Mouse (Mus musculus) neural tube, embryonic 13.5 days (tissue): ENCODE results near the gene 1700061G19Rik. TPM values are rescaled to one million over a fixed set of nuclear protein-coding genes. Genes with fewer than 3 reads are reported as not detected.

ENCODE experiments used
- ATAC-seq: fragments of 200-750 bp; cut with Nextera tagmentation; 2 replicates; pipeline ENCODE4 v1.8.0; 2017; ENCODE audit warnings: low read depth, mild to moderate bottlenecking, moderate TSS enrichment, moderate library complexity
- H3K27ac ChIP-seq: fragments of 300-500 bp; sonication (generic); replicated peaks from 2 replicates; pipeline ENCODE4 v1.5.1; 2015; ENCODE audit warnings: moderate library complexity, mild to moderate bottlenecking, inconsistent platforms
- H3K27me3 ChIP-seq: fragments of 300-500 bp; sonication (generic); 2 replicates; pipeline ENCODE4 v1.6.1; 2015; ENCODE audit warnings: mild to moderate bottlenecking, inconsistent platforms
- H3K36me3 ChIP-seq: fragments of 300-500 bp; sonication (generic); 2 replicates; pipeline ENCODE4 v1.6.1; 2015; ENCODE audit warnings: mild to moderate bottlenecking, inconsistent platforms
- H3K4me1 ChIP-seq: fragments of 300-500 bp; sonication (generic); replicated peaks from 2 replicates; pipeline ENCODE4 v1.6.1; 2015; ENCODE audit warnings: inconsistent platforms
- H3K4me2 ChIP-seq: fragments of 300-500 bp; sonication (generic); 2 replicates; pipeline ENCODE4 v1.6.1; 2015; ENCODE audit warnings: inconsistent platforms, mild to moderate bottlenecking, moderate library complexity
- H3K4me3 ChIP-seq: fragments of 300-500 bp; sonication (generic); 2 replicates; pipeline ENCODE4 v1.5.1; 2015; ENCODE audit warnings: mild to moderate bottlenecking, inconsistent platforms
- H3K9ac ChIP-seq: fragments of 300-500 bp; sonication (generic); 2 replicates; pipeline ENCODE4 v1.6.1; 2015; ENCODE audit warnings: moderate library complexity, mild to moderate bottlenecking, inconsistent platforms
- H3K9me3 ChIP-seq: fragments of 300-500 bp; sonication (generic); 2 replicates; pipeline ENCODE4 v1.6.1; 2016; ENCODE audit warnings: inconsistent platforms
- WGBS: fragments of 180-500 bp; shearing (Covaris S2); methylation state at CpG from one replicate; pipeline ENCODE4 v1.1.7; 2015; 5-methylcytosine and 5-hydroxymethylcytosine counted together
- polyA plus RNA-seq: library from polyadenylated mRNA; unstranded; fragments of >200 nt; fragmentation: Nextera tagmentation; extraction: Ambion mirVana; gene quantifications from 2 replicates; pipeline ENCODE4 v1.2.1, GENCODE M21; 2015

Gene 1700061G19Rik
- polyA plus RNA-seq, 1 experiment from 2014 or later, result 0.60 TPM

DNA sequence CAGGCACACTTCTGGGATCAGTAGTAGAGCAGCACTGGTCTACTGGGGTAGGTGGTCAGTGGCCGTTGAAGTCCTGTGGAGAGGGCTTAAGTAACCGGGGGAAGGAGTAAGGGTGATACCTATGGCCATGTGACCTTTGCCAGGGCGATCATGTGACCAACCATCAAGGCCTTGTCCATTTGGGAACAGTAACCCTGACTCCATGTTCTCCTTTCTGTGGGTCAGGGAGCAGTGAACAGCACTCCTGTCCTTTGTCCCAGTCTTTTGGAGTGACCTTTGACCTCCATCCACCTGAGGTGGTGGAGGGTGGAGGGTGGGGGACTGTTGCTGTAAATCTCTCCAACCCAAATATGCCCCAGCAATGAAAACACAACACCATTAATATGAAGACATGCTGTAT is 1.2 kb downstream of the 1700061G19Rik start:
- WGBS, result 91% methylated on average over 3 of the region's 3 CpGs
- no peaks in the 10 kb centered on the region for H3K36me3 ChIP-seq
- no peaks in the 10 kb centered on the region for H3K4me1 ChIP-seq
- ATAC-seq, result no peak
- no peak overlapping the region for H3K9ac ChIP-seq
- no peak overlapping the region for H3K27ac ChIP-seq
- H3K4me3 ChIP-seq, result no peak overlapping the region
- H3K4me2 ChIP-seq, result no peak overlapping the region
- no peaks in the 10 kb centered on the region for H3K9me3 ChIP-seq
- no peaks in the 10 kb centered on the region for H3K27me3 ChIP-seq

DNA sequence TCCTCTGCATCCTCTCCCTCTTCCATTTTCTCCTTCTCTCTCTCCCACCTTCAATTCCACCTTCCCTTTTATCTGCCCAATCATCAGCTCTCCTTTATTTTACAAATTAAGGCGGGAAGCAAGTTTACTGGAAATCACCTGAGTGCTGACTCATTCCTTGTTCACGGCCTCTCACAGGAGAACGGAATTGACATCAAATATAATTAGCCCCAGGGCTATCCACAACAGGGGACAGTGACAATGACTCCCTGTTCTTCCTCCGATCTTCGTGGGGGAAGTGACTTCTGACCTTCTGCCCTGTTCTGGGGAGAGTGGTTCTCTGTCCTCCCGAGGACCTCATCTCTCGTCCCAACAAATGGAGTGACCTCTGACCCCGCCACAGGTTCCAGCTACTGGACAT is 1.7 kb downstream of the 1700061G19Rik start:
- H3K9ac ChIP-seq, result no peak overlapping the region

DNA sequence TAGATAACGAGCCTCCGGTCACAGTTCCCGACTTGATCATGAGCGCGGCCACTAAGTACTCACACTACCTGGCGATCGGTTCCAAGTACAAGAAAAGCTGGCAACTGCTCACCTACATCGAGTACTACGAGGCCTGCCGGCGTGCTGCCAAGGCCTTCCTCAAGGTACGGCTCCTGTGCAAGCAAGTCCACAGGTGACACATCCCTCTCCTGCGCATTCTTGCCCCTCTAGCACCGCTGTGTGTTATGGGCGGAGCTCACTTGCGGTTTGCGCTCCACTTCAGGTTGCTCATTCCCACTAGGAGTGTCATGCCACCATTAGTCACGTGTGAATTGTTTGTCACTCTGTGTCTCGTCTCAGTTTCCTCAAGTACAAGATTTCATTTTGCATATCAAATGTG is 2.1 kb downstream of the 1700061G19Rik start:
- WGBS, result 93% methylated on average over 19 of the region's 19 CpGs
- H3K36me3 ChIP-seq, result no peaks in the 10 kb centered on the region
- no peaks in the 10 kb centered on the region for H3K4me1 ChIP-seq
- H3K9me3 ChIP-seq, result no peaks in the 10 kb centered on the region
- H3K4me3 ChIP-seq, result no peak overlapping the region
- no peak overlapping the region for H3K9ac ChIP-seq
- H3K27ac ChIP-seq, result no peak overlapping the region
- H3K4me2 ChIP-seq, result no peak overlapping the region
- ATAC-seq, result no peak
- no peaks in the 10 kb centered on the region for H3K27me3 ChIP-seq

More for the DNA sequence above, 1.7 kb downstream of the 1700061G19Rik start:
- WGBS, result 64% methylated on average over 8 of the region's 8 CpGs
- no peak overlapping the region for H3K27ac ChIP-seq
- no peaks in the 10 kb centered on the region for H3K27me3 ChIP-seq
- no peaks in the 10 kb centered on the region for H3K4me1 ChIP-seq
- no peak for ATAC-seq
- H3K36me3 ChIP-seq, result no peaks in the 10 kb centered on the region
- H3K9me3 ChIP-seq, result no peaks in the 10 kb centered on the region
- H3K4me2 ChIP-seq, result no peak overlapping the region
- no peak overlapping the region for H3K4me3 ChIP-seq

DNA sequence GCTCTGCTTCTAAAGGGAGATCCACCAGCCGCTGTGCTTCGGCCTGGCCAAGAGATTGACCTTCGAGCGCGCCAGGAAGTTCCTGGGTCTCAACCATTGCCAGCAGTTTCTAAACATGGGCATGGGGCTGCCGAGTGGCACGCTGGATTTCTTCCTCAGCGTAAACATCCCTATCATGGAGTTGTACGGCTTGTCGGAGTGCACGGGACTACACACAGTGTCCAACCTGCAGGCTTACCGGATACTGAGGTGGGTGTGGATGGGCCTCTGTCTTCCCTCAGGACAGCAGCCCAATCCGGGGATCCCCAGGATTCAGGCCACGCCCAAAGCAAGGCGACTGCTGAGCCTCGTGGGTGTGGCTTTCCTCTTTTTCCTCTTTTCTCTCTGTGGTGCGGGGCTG is 8.3 kb downstream of the 1700061G19Rik start:
- WGBS, result 49% methylated on average over 17 of the region's 17 CpGs

DNA sequence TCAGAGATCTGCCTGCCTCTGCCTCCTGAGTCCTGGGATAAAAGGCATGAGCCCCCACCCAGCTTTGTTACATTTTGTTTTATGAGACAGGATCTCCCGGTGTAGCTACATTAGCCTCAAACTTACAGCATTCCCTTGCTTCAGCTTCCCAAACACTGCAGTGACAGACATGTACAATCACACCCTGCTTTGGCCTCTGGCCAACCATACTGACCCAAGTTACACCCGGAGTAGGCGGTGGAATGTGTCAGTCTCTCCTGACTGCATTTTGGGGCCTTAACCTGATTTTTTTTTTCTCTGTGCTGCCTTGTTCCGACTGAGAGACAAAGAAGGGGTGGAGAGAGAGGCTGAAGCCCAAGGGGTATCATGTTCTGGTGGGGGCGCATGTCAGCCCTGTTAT is 9.1 kb downstream of the 1700061G19Rik start:
- 76% methylated on average over 5 of the region's 5 CpGs for WGBS
- peaks cover 13% of the 10 kb centered on the region for H3K36me3 ChIP-seq

More for the DNA sequence above, 8.3 kb downstream of the 1700061G19Rik start:
- no peak for ATAC-seq
- Histone ChIP-seq H3K9me3 (no peaks in the 10 kb centered on the region), H3K27ac (no peak overlapping the region), H3K36me3 (peaks cover 6% of the 10 kb centered on the region), H3K4me3 (no peak overlapping the region), H3K27me3 (no peaks in the 10 kb centered on the region), H3K4me2 (0 out of 2 replicates have a peak overlapping the region, but pooled peaks have one; percentile 9), H3K9ac (no peak overlapping the region), H3K4me1 (no peaks in the 10 kb centered on the region)

DNA sequence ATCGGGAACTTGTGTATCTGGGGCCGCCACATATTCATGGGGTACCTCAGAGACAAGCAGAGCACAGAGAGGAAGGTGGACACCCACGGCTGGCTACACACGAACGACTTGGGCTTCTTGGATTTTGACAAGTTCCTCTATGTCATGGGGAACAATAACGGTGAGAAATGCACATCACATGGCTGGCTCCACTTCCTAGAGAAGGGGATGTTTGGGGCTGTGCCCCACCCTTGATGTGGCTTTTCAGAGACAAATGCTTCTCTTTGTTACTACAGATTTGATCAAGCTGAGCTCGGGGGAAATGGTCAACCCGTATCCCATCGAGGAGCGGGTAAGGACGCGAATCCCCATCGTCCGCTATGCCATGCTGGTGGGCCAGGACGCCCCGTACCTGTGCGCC is 9.5 kb downstream of the 1700061G19Rik start:
- Histone ChIP-seq H3K27ac (no peak overlapping the region), H3K36me3 (peaks cover 18% of the 10 kb centered on the region), H3K4me3 (no peak overlapping the region), H3K9ac (no peak overlapping the region), H3K9me3 (no peaks in the 10 kb centered on the region), H3K27me3 (no peaks in the 10 kb centered on the region), H3K4me1 (no peaks in the 10 kb centered on the region), H3K4me2 (no peak overlapping the region)
- ATAC-seq, result no peak
- WGBS, result 94% methylated on average over 17 of the region's 17 CpGs

More for the DNA sequence above, 9.1 kb downstream of the 1700061G19Rik start:
- Histone ChIP-seq H3K4me2 (no peak overlapping the region), H3K9ac (no peak overlapping the region), H3K27me3 (no peaks in the 10 kb centered on the region), H3K4me1 (no peaks in the 10 kb centered on the region), H3K4me3 (no peak overlapping the region), H3K27ac (no peak overlapping the region), H3K9me3 (no peaks in the 10 kb centered on the region)
- ATAC-seq, result no peak

DNA sequence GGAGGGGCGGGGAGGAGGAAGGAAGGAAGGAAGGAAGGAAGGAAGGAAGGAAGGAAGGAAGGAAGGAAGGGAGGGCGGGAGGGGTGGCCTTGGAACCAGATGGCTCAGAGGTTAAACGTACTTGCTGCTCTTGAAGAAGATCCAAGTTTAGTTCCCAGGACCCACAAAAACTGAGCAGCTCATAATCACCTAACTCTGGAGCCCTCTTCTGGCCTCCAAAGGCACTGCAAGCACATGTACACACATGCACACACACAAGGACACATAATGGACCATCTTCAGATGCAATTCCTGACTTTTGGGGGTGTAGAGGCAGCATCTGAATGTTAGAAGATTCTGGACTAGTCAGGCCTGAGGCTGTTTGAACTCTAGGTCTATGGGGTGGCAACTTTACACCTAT is 12.8 kb downstream of the 1700061G19Rik start:
- Histone ChIP-seq H3K4me2 (no peak overlapping the region), H3K27me3 (no peaks in the 10 kb centered on the region), H3K4me3 (no peak overlapping the region), H3K4me1 (no peaks in the 10 kb centered on the region), H3K27ac (no peak overlapping the region), H3K36me3 (peaks cover 47% of the 10 kb centered on the region), H3K9ac (no peak overlapping the region), H3K9me3 (no peaks in the 10 kb centered on the region; the same call in 1 of the 2 replicates)
- 93% methylated on average over 2 of the region's 3 CpGs for WGBS
- no peak for ATAC-seq

DNA sequence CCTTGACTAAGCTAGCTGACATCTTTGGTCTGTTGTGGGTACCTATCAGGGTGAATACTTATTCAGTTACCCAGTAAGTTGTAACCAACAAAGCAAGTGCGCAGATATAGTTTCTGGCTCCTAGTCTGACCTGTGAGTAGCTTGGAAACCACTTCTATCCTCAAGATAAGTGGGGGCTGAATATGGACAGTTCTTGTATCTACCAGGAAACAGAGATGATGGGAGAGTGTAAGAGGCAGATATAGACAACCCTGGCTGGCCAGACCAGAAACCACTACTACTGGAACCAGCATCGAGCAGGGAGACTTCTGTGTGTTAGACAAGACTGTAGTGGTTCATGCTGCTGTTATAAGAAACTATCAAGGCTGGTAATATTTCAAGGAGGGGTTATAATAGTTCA is 14.7 kb downstream of the 1700061G19Rik start:
- ATAC-seq, result no peak
- 98% methylated on average over 2 of the region's 2 CpGs for WGBS
- H3K36me3 ChIP-seq, result peaks cover 67% of the 10 kb centered on the region

DNA sequence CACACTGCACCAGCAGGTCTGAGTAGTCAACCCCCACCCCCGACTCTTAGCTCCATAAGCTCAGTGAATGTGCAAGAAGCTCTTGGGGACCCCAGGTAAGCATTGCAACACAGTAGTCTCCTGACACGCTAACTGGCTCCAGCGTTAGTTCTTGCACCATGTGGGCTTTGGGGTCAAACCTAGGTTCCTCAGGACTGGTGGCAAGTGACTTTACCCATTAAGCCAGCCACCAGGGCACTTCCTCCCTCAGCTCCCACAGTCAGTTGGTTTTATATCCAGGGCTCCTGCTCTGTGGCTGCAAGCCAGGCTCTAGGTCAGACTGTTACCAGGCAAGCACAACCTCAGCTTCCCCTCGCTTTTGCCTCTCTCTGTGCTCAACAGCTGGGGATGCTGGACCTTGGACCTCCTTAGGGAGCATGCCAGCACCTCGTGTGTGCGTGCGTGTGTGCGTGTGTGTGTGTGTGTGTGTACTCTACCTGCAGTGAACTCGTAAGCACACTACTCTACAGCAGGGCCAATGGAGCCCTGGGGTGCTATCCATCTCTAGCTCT is 20.2 kb downstream of the 1700061G19Rik start:
- peaks cover 86% of the 10 kb centered on the region for H3K36me3 ChIP-seq
- no peak overlapping the region for H3K4me3 ChIP-seq
- peaks cover 33% of the 10 kb centered on the region for H3K4me1 ChIP-seq
- H3K27ac ChIP-seq, result 0 out of 2 replicates have a peak overlapping the region, but pooled peaks have one; percentile 81
- H3K9ac ChIP-seq, result no peak overlapping the region
- 91% methylated on average over 9 of the region's 9 CpGs for WGBS
- H3K27me3 ChIP-seq, result no peaks in the 10 kb centered on the region
- no peak overlapping the region for H3K4me2 ChIP-seq
- H3K9me3 ChIP-seq, result no peaks in the 10 kb centered on the region; the same call in 1 of the 2 replicates
- ATAC-seq, result no peak

More for the DNA sequence above, 14.7 kb downstream of the 1700061G19Rik start:
- Histone ChIP-seq H3K9ac (no peak overlapping the region), H3K4me3 (no peak overlapping the region), H3K4me1 (no peaks in the 10 kb centered on the region), H3K4me2 (no peak overlapping the region), H3K9me3 (no peaks in the 10 kb centered on the region; the same call in 1 of the 2 replicates), H3K27me3 (no peaks in the 10 kb centered on the region), H3K27ac (no peak overlapping the region)

DNA sequence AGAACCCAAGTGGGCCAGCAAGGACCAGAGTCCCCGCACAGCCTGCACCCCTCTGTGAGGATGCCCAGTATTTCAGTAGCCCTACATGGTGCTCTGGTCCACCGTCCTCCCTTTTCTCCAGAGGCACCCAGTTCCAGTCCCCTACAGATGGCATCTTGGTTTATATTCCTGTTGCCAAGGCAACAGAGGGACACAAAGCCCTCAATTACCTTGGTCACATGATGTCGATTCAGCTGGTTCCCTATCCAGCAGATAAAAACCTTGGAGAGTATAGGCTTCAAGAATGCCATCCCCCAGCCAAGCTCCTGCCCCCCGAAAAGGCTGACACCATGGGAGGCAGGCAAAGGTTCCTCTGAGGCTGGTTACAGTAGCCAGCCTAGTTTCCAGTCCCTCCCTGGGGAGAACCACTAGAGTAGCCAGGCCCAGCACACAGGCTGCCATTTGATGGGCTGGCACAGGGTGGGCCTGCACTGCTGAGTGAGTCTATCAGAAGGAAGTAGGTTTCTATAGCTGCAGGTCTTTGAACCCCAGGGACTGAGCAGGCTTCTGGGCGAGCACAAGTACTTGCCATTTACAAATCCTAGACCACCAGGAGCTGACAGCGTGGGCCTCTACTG is 21.3 kb downstream of the 1700061G19Rik start:
- Histone ChIP-seq H3K27ac (peak overlapping the region; percentile 81), H3K9me3 (no peaks in the 10 kb centered on the region), H3K4me3 (no peak overlapping the region), H3K36me3 (peaks cover 90% of the 10 kb centered on the region), H3K9ac (0 out of 2 replicates have a peak overlapping the region, but pooled peaks have one; percentile 0), H3K4me2 (no peak overlapping the region), H3K27me3 (no peaks in the 10 kb centered on the region), H3K4me1 (peaks cover 33% of the 10 kb centered on the region)
- peak; percentile 63 for ATAC-seq
- 51% methylated on average over 6 of the region's 6 CpGs for WGBS

DNA sequence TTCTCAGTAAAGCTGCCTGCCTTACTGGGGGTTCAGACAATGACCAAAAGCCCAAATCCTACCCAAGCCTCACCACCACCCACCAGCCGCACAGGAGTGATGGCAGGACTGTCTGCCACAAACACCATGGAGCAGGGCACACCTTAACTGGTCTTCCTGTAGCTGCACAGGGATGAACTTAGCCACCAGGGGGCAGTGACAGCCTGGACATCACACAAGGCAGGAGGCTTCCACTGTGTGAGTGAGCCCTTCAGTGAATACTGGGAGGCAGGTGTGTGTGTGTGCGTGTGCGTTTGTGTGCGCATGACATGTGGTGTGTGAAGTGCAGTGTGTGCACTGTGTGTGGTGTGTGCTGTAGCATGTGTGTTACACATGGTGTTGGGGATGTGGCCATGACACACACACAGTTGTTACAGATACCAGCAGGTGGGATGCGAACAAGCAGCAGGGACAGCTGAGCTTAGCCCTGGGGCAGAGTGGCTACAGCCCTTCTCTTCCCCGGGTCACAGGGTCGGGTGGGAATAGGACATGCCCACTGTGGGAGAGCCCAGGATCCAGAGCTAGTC is 22.4 kb downstream of the 1700061G19Rik start:
- Histone ChIP-seq H3K27me3 (no peaks in the 10 kb centered on the region), H3K4me3 (no peak overlapping the region), H3K36me3 (peaks cover 90% of the 10 kb centered on the region), H3K9me3 (no peaks in the 10 kb centered on the region), H3K27ac (no peak overlapping the region), H3K4me1 (peaks cover 33% of the 10 kb centered on the region), H3K4me2 (no peak overlapping the region), H3K9ac (peak overlapping the region; percentile 31; the same call in 1 of the 2 replicates)
- WGBS, result 79% methylated on average over 7 of the region's 7 CpGs
- ATAC-seq, result peak; percentile 72

DNA sequence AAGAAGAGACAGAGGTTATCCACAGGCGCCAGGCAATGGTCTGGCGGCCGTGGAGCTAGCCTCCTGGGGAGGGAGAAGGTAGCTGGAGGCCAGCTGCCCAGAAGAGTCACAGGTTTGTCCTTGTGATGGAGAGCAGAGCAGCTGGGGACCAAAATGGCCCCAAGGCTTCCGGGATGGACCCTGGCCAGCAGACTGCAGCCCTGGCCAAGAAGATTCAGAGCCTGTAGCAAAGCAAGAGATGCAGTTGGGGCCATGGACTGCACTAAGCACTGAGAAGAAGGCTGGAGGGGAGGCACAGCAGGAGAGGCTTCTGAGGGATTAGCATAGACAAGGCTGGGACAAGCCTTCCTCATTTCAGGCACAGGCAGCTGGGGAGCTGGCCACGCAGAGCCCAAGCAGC is 27.4 kb downstream of the 1700061G19Rik start:
- H3K36me3 ChIP-seq, result peaks cover 80% of the 10 kb centered on the region
- ATAC-seq, result no peak
- H3K9me3 ChIP-seq, result no peaks in the 10 kb centered on the region
- no peak overlapping the region for H3K9ac ChIP-seq
- no peaks in the 10 kb centered on the region for H3K27me3 ChIP-seq
- peaks cover 10% of the 10 kb centered on the region for H3K4me1 ChIP-seq
- H3K4me2 ChIP-seq, result no peak overlapping the region
- 90% methylated on average over 5 of the region's 5 CpGs for WGBS
- H3K4me3 ChIP-seq, result no peak overlapping the region
- no peak overlapping the region for H3K27ac ChIP-seq
